Mouse (Mus musculus) kidney, postnatal 4 days (tissue): Measurements from ENCODE around the gene Kcne2.

ENCODE experiments used
- DNase-seq, 2 experiments: peaks; one replicate each; pipeline ENCODE4 v3.0.0; 2021; ENCODE audit warnings: mixed read lengths in 2 of 2

Gene Kcne2

GRCm38 (mm10) chr16:92313953-92314741, 22.0 kb downstream of the Kcne2 start:
- peak; percentile 45 to 55 for DNase-seq

- DNase-seq: no peak
These were observed 24.0 kb downstream of the Kcne2 start for GRCm38 (mm10) chr16:92316049-92316738.

- DNase-seq: peak; percentile 73 to 75
These were observed 27.3 kb downstream of the Kcne2 start for GRCm38 (mm10) chr16:92319353-92320109.

- DNase-seq: no peak
These were observed 28.2 kb downstream of the Kcne2 start for GRCm38 (mm10) chr16:92320361-92320760.

- no peak for DNase-seq
These were observed 29.2 kb downstream of the Kcne2 start, which contains the start of gene Fam243 for GRCm38 (mm10) chr16:92321341-92321740. Gene Fam243 (minus strand): TSS chr16:92321441.

- no peak for DNase-seq
These were observed 32.3 kb downstream of the Kcne2 start for GRCm38 (mm10) chr16:92324309-92325061.

GRCm38 (mm10) chr16:92325062-92325406, 32.8 kb downstream of the Kcne2 start:
- DNase-seq: no peak

- DNase-seq: no peak
These were observed 35.7 kb downstream of the Kcne2 start for GRCm38 (mm10) chr16:92327911-92328310.

GRCm38 (mm10) chr16:92330966-92331365, 38.8 kb downstream of the Kcne2 start:
- DNase-seq: no peak

- DNase-seq: no peak
These were observed 42.4 kb downstream of the Kcne2 start for GRCm38 (mm10) chr16:92334600-92334999.

- peak; percentile 89 to 92 for DNase-seq
These were observed 44.1 kb downstream of the Kcne2 start for GRCm38 (mm10) chr16:92336280-92336679.

- DNase-seq: peak; percentile 79 to 84
These were observed 48.7 kb downstream of the Kcne2 start for GRCm38 (mm10) chr16:92340612-92341511.

- no peak for DNase-seq
These were observed 53.0 kb downstream of the Kcne2 start for GRCm38 (mm10) chr16:92345177-92345576.

GRCm38 (mm10) chr16:92346297-92346916, 54.2 kb downstream of the Kcne2 start:
- peak in 1 of 2 experiments; percentile 28 for DNase-seq
